Mouse (Mus musculus) frontal cortex, adult (tissue): ENCODE data around the gene Tmem230.
"Not testable (repeated sequence)": the region's sequence is repeated elsewhere in the genome, so short reads cannot be mapped to it uniquely, and the experiment has no call there.

ENCODE experiments used
- ATAC-seq: cut with Nextera tagmentation; 2 replicates; pipeline ENCODE4 v1.9.2; 2017; ENCODE audit warnings: mild to moderate bottlenecking, moderate library complexity, mixed read lengths; ENCODE audit not compliant: low TSS enrichment

The Tmem230 gene

DNA sequence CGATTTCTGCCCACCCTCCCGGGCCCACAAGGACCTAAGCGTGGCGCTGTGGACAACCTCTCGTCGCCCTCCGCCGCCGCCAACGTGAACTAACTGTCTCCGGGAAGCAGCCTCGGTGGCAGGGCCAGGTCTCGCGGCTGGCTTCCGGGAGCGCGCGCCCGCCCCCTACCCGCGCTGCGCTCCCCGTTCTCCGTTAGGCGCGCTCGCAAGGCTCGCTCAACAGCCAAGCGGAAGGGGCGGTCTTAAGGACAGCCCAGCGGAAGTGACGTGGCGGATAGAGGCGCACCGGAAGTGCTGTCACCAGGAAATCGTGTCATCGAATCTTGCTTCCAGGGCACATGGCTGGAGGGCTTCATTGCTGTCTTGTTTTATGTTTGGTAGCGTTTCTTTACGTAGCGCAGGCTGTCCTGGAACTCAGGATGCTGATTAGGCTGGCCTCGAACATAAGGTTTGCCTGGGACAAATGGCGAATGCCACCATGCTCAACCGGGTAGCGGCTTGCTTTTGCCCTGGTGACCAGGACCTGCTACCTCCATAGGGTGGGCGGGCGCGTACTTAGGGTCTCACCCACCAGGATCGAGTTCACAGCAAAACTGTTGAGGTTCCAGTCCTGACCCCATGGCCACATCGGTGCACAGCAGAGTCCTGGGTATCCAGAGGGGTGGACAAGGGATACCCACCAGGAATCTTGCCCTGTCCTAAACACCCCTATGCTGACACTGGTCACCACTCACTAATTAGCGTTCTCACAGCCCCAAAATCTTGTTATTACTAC lies at the start of gene Tmem230:
TSS of gene Tmem230 (minus strand) at position 269 of the 775 bp plus-strand sequence.
- ATAC-seq = peak; percentile 95

DNA sequence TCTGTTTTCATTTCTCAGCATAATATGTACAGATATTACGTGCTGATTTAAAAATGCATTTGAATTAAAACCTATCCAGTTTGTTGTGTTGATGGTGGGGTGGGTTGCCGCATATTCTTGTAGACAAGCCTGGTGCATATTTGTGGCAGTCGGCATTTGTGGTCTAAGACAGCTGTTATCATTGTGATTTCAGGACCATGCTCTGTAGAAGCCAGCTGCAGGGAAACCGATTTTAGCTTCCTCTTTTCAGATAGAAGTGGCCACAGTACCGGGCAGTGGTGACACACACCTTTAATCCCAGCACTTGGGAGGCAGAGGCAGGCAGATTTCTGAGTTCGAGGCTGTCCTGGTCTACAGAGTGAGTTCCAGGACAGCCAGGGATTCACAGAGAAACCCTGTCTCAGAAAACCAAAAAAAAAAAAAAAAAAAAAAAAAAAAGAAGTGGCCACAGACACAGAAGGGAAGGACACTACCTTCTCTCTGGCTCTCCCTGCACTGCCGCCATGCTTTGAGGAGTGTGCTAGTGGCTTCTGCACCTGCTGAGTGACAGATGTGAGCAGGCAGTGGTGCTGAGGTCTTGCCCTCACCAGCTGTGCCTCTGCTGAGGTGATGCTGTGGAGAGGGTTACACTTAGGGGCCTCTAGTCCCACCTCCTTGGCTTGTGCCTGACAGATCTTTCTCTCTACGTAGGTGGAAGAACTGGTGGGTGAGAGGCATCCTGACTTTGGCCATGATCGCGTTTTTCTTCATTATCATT lies 46.3 kb upstream of the Tmem230 start:
- no peak for ATAC-seq

DNA sequence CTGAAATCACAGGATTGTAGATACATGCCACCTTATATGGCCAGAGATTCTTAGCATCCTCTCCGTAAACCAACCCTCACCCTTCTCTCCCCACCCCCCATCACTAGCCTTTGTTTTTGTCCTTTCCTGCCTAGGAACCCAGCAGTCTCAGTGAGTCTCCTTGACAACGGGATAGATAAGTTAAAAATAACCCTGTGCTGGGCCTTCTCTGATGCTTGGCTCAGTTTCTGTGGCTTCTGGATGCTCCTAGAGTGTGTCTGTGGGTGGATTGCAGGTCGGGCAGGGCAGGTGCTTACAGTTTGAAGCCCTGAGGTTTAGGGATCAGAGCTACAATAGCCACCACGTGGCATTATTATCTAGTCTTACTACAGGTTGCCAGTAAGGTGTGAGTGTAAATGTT lies 44.5 kb upstream of the Tmem230 start:
- ATAC-seq = peak; percentile 68

DNA sequence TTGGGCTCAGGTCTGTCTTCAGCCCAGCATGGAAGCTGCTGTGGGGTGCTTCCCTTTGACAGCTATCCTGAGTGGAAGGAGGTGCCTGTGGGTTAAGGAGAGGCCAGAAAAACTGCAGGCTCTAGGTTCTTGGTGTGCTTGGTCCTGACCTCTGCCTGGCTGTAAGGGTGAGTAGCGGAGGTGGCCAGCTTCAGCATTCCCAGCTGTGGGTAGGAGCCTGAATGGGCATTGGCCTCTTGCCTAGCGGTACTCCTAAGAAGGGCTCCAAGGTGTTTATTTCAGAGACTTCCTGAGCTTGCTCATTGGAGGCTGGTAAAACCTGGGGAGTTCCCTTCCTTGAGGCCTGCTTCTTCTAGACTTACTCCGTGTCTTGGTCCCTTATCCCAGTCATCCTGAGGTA lies 43.7 kb upstream of the Tmem230 start:
- ATAC-seq = peak; percentile 5; the same call in 1 of the 2 replicates

DNA sequence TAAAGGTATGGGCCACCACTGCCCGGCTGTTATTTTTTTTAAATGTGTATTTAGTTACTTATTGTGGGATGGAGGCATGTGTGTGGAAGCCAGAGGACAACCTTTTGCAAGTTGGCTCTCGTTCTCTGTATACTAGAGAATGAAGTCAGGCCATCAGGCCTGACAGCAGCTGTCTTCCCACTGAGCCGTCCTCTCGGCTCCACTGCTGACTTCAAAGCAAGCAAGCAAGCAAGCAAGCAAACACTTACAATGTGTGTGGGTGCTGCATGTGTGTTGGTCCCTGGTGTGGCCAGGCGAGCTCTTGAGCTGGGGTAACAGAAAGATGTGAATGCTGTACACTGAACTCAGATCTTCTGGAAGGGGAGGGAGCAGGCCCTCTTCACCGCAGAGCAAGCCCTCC lies 43.2 kb upstream of the Tmem230 start:
- peak; percentile 54 for ATAC-seq

DNA sequence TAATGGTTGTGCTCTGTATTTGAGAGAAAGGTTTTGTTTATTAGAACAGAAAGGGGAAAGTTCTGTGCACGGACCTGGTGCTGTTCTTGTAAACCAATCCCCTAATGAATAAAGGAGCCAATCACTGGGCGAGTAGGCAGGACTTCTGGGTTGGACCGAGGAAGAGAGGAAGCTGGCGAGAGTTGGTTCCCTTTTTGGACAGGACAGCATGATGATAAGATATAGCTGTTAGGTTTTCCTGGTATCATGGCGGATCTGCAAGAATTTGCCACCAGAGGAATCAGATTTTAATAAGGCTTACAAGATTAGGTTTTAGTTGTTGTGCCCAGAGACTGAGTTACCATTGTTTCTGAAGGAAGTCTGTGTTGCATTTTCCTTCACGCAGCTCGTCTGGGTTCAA lies 41.6 kb upstream of the Tmem230 start:
- not testable (repeated sequence) for ATAC-seq

DNA sequence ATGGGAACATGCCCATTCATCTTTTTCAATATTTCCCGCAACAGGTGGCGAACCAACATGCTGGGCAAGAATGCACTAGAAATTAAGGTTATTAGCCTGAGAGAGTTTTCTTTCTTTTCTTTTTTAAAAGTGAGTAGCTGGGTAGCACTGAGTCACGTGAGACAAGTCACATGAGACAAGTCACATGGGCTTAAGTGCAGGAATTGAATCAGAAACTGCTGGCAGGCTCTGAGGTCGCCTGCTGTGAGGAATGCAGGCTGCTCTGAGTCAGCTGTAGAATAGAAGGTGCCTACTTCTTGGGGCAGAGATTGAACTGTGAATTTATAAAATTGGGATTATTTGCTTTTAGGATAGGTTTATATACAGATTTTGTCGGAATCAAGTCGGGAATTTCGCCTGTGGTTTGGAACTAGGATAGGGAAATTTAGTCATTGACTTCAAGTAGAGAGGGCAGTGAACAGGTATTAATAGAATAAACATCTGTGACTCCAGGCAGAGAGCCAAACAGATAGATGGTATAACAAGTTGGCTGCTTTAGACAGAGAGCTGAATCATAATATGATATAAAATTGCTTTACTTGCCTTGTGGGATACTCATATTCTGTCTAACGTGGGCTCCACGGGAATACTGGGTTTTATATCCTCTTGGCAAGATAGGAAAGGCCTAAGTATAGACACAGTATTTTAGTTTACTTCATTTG lies 38.9 kb upstream of the Tmem230 start:
- no peak for ATAC-seq

DNA sequence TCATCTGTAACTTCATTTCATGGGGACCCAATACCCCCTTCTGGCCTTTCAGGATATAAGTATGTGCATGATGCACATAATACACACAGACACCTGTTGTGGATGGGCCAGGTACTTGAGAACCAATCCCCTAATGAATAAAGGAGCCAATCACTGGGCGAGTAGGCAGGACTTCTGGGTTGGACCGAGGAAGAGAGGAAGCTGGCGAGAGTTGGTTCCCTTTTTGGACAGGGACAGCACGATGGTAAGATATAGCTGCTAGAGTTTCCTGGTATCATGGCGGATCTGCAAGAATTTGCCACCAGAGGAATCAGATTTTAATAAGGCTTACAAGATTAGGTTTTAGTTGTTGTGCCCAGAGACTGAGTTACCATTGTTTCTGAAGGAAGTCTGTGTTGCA lies 38.1 kb upstream of the Tmem230 start:
- ATAC-seq = not testable (repeated sequence)

DNA sequence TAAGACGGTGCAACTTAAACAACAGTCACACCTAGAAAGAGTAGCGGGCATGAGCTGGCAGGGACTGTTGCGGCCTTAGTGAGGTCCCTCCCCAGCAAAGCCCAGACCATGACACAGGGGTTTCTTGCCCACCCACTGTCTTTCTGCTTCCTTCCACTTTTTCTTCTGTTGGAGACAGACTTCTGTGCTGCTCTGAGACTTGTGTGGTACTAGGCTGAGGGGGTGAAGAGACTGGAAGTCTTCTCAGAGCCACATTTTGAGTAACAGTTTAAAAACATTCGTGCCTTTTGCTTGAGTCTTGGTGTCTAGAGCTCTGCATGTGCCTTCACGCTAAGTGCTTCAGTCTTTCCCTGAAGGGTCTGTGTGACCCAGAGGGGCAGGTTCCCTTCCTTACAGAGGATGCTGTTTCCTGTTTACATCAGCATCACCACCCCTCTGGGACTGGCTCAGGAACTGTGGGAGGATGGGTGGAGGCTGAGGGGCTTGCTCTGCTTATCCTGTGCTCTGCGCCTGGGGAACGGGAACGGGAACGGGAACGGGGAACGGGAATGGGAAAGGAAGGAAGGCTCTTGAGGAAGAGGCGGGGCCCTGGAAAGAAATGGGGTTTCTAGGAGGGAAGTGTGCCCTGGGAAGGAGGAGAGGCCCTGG lies 37.0 kb upstream of the Tmem230 start:
- ATAC-seq = peak; percentile 33

DNA sequence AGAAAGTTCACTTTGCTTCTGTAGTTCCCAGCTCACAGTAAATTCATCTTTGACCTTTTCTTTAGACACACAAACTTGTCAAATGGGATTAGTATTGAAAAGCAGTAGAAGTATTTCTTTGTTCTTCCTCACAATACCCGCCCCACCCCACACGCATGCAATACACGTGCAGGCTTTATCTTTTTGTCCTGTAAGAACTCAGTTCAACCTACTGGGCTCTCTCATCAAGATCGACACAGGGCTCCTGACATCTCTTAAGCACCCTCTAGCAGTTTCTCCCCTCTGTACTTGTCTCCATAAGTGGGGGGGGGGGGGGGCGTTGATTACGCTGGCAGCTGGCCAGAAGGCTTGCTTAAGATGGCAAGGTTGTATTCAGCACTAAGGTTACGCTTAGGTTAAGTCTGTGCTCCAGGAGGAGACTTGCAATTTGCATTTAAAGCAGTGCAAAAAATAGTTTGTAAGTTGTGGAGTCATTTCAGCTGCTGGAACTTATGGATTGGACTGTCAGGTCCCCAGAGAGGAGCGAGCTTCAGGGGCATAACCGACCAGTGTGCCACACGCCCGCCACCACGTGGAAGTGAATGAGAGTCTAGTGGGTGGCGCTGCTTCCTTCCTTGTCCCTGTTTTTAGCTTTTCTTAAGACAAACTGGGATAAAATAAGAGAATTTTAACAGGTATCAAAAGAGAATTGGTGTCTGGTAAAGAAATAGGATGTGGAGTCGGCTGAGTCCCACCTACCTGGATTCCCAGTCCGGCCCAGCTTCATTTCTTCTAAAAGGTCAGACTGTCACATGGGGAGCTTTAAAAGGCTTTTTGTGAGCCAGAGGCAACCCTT lies 35.8 kb upstream of the Tmem230 start:
- ATAC-seq = no peak

DNA sequence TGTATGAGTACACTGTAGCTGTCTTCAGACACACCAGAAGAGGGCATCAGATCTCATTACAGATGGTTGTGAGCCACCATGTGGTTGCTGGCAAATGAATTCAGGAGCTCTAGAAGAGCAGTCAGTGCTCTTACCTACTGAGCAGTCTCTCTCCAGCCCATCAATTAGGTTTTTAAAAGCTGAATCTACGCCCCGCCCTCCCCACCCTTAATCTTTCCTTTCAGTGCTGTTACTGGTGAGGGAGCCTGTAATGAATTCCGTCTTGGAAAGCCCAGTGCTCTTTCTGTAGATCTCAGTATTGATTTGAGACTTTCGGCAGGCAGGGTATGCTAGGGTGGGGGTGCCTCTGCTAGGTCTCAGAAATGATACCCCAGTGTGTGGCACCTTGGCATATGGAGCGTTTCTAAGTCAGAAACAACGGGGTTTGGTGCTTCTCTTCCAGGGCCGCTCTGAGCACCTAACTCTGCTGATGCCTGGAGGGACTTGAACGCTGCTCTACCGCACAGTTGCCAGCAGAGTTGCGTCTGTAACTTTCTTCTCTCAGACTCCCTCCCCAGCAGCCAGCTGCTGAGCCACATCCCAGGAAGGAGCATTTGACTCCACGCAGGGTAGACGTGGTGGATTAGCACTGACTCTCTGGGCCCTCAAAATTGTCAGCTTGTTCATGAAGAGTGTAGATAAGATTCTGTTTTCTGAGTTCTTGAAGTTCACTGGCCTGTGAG lies 35.0 kb upstream of the Tmem230 start:
- ATAC-seq = peak; percentile 25; the same call in 1 of the 2 replicates

DNA sequence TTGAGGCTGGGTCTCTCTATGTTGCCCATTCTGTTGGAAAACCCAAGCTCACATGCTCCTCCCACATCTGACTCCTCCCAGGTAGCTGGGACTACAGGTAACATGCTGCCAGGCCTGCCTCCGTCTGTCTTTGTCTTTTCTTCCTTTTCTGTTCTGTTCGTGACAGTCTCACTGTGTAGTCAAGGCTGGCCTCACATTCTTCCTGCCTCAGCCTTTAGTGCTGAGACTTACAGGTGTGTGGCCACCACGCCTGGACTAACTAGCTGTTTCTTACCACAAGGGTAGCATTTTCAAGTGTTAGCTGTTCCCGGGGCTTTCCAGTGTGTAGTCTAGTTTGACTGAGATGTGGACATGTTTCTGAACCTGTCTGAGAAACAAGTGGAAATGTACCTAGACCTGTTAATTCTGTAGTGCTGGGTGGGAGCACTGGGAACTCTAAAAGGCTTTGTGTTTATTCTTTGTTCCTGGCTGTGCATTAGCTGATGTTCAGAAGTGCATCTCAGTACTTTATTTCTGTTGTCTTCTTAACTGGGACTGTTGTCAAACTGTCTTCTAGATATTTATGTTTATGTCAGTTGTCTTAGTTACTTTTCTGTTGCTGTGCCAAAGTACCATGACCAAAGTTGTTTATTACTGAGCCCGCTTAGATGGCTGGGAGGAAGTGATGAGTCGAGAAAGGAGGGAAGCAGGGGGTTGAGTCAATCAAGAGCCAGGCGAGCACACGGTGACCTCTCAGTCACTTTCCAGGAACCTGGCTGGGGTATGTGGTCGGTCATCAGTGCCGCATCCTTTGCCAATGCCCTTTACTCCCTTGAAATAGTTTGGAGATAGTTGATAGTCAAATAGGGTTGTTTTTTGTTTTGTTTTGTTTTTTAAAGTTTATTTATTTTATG lies 34.2 kb upstream of the Tmem230 start:
- ATAC-seq = no peak

DNA sequence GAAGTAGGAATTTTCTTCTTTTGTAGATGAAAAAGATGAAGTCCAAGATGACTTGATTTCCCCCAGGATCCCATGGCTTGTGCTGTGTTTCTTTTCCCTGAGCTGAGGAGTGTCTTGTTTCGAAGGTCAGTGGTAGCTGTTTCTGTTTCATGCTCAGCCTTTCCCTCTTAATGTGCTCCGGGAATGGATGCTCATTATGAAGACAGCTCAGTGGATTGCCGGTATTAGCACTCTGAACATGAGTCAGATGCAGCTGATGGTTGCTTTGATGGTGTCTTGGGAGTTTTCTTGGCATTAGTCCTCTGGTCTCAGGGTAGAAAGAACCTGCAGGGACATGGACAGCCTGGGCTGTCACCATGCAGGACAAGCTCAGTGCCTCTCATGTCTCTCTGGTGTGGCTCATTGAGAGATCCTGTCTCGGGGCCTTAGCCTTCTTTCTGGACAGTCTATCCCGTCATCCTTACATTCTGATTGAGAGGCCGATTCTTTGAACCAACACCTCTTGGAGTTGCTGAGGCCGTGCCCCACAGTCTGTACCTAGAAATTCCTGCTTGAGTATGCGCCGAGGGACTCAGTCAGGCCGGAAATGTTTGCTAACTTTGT lies 33.0 kb upstream of the Tmem230 start:
- no peak for ATAC-seq

DNA sequence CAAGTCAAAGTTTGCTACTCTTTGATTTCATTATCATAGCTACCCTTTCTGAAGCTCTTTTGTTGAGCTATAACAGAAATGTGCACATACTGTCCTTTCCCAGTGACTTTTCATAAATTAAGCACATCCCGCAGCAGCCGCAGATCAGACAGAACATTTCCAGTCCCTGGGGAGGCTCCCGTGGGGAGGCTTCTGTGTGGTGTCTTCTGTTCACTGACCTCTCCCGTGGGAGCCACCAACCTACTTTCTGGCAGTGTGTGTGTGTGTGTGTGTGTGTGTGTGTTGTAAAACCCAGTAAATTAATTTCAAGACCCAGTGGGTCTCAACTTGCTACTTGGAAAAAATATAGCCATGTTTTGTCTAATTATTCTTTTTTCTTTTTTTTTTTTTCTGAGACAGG lies 32.4 kb upstream of the Tmem230 start:
- no peak for ATAC-seq

DNA sequence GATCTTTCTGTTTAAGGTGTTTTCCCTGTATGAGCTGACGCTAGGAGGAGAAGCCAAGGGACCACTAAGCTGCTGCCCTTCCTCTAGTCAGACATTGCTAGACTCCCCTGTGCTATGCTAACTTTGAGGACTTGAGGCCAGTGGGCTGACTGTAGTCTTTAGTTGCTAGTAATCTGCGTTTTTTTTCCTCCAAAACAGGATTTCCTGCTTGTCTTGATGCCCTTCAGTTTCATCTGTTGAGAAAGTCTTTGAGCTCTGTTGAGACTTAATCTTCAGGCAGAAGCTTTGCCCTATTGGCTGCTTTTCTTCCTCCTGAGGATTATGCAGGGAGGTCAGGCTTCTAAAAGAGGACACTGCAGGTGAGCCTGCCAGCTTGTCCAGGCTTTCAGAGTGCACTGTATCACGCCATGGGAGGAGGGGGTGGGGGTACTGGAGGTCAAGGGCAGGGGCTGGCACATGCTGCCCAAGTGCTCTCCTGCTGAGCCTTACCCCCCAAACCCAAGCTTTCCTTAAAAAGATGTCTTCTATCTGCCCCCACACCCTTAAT lies 31.8 kb upstream of the Tmem230 start:
- ATAC-seq = no peak

DNA sequence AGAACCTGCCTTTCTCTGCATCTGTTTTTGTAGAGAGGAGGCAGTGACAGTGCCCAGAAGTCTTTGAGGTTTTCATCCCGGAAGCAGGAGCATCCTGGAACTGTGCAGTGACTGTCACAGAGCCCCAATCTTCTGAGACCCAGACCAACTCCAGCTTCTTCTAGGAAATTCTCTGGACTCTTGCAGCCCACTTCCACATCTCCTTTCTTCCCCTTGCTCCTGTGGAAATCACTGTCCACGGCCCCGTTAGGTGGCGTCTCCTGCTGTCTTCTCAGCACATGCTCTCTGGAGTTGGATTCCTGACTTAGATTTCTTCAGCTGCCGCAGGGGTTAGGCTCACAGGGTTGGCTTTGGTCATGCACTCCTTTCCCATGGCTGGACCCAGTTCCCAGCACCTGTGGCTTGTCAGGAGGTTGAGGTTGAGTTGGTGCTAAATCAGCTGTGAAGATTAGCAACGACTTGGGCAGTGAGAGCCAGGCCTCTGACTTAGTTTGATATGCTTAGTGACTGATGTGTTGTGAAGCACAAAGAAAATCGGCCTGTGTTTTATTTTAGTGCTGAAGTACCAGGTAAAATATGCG lies 30.8 kb upstream of the Tmem230 start:
- no peak for ATAC-seq

DNA sequence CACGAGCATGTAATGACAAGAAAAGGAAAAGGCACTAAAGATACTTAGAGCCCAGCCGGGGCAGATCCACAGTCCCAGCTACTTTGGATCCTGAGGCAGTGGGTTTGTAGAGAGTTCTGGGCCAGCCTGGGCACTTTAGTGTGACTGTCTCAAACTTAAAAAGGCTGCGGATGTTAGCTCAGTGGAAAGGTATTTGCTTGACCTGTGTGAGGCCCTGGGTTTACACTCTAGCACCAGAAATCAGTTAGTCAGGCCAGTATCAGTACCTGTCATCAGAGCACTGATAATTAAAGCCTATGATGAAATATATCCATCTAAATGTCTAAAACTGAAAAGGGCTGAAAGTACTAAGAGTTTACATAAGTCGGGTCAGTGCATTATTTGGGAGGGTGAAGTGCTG lies 28.6 kb upstream of the Tmem230 start:
- no peak for ATAC-seq

DNA sequence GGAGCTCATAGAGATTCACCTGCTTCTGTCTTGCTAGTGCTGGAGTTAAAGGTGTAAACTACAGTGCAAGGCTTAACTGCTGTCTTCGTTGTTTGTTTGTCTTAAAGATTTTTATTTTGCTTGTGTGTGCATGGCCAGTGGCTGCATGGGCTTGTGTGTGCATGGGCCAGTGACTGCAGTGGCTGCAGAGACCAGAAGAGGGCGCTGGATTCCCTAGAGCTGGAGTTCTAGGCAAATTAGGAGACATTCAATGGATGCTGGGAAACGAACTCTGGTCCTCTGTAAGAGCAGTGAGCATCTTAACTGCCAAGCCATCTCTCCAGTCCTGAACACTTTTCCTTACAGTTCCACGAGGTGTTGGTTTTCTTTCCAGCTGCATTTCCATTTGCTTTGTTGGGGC lies 27.9 kb upstream of the Tmem230 start:
- no peak for ATAC-seq
